Mouse (Mus musculus) stomach, postnatal 0 days (tissue): ENCODE results near the gene Gzmd. TPM values are rescaled to one million over a fixed set of nuclear protein-coding genes. Genes with fewer than 3 reads are reported as not detected.
"Not testable (repeated sequence)": the region's sequence is repeated elsewhere in the genome, so short reads cannot be mapped to it uniquely, and the experiment has no call there.

Source experiments
- ATAC-seq: fragments of 200-750 bp; cut with Nextera tagmentation; 2 replicates; pipeline ENCODE4 v1.8.0; 2017; ENCODE audit not compliant: low FRiP score, low TSS enrichment
- DNase-seq: peaks from one replicate; pipeline ENCODE4 v3.0.0-alpha.2; 2016; ENCODE audit warnings: low spot score
- H3K27ac ChIP-seq: fragments of 300-500 bp; sonication (generic); replicated peaks from 2 replicates; pipeline ENCODE4 v1.5.1; 2014; ENCODE audit warnings: mild to moderate bottlenecking, control low read depth
- H3K27me3 ChIP-seq: fragments of 300-500 bp; sonication (generic); 2 replicates; pipeline ENCODE4 v1.6.1; 2014; ENCODE audit warnings: low read length; ENCODE audit not compliant: control insufficient read depth, insufficient read depth
- H3K36me3 ChIP-seq: fragments of 300-500 bp; sonication (generic); 2 replicates; pipeline ENCODE4 v1.6.1; 2014; ENCODE audit warnings: low read length, mixed read lengths; ENCODE audit not compliant: control insufficient read depth, insufficient read depth
- H3K4me1 ChIP-seq: fragments of 300-500 bp; sonication (generic); replicated peaks from 2 replicates; pipeline ENCODE4 v1.6.1; 2014; ENCODE audit warnings: antibody characterized with exemption; ENCODE audit not compliant: control insufficient read depth, insufficient read depth
- H3K4me2 ChIP-seq: fragments of 300-500 bp; sonication (generic); replicated peaks from 2 replicates; pipeline ENCODE4 v1.6.1; 2014; ENCODE audit warnings: low read depth, mild to moderate bottlenecking, control low read depth, moderate library complexity
- H3K4me3 ChIP-seq: fragments of 300-500 bp; sonication (generic); 2 replicates; pipeline ENCODE4 v1.5.1; 2014; ENCODE audit warnings: low read depth, low read length, control low read depth
- H3K9ac ChIP-seq: fragments of 300-500 bp; sonication (generic); 2 replicates; pipeline ENCODE4 v1.6.1; 2014; ENCODE audit warnings: mild to moderate bottlenecking, low read length, control low read depth, mixed read lengths
- H3K9me3 ChIP-seq: fragments of 300-500 bp; sonication (generic); 2 replicates; pipeline ENCODE4 v1.6.1; 2016; ENCODE audit warnings: low read length; ENCODE audit not compliant: control insufficient read depth
- CTCF ChIP-seq: IDR thresholded peaks from 2 replicates; pipeline ENCODE4 v1.5.1; 2016; ENCODE audit warnings: antibody characterized with exemption, low read depth, mild to moderate bottlenecking, moderate library complexity
- EP300 ChIP-seq: optimal IDR thresholded peaks from 2 replicates; pipeline ENCODE3; 2016; ENCODE audit warnings: antibody characterized with exemption
- WGBS: fragments of 180-500 bp; shearing (Covaris S2); extraction: QIAGEN DNeasy Blood & Tissue Kit; methylation state at CpG from one replicate; pipeline ENCODE4 v1.1.7; 2014; 5-methylcytosine and 5-hydroxymethylcytosine counted together
- polyA plus RNA-seq: library from polyadenylated mRNA; unstranded; fragments of >200 nt; fragmentation: Nextera tagmentation; extraction: Ambion mirVana; gene quantifications from 2 replicates; pipeline ENCODE4 v1.2.1, GENCODE M21; 2015

Gzmd gene
- polyA plus RNA-seq, 1 experiment from 2014 or later, result not detected

GRCm38 (mm10) chr14:56155340-56155739, 22.9 kb upstream of the Gzmd start:
- no peak overlapping the region for H3K9ac ChIP-seq
- H3K9me3 ChIP-seq, result no peaks in the 10 kb centered on the region
- no peak overlapping the region for H3K4me3 ChIP-seq
- ATAC-seq (no peak), DNase-seq (no peak)
- H3K27me3 ChIP-seq, result no peaks in the 10 kb centered on the region
- no peaks in the 10 kb centered on the region for H3K36me3 ChIP-seq
- TF ChIP-seq EP300 (no peak), CTCF (peak; percentile 43)
- WGBS, result 66% methylated on average over 2 of the region's 2 CpGs
- H3K4me2 ChIP-seq, result no peak overlapping the region
- no peak overlapping the region for H3K27ac ChIP-seq
- H3K4me1 ChIP-seq, result no peaks in the 10 kb centered on the region

- not testable (repeated sequence) for DNase-seq, H3K27ac ChIP-seq, H3K27me3 ChIP-seq, H3K36me3 ChIP-seq, H3K4me3 ChIP-seq, H3K9me3 ChIP-seq, H3K4me1 ChIP-seq, H3K4me2 ChIP-seq, H3K9ac ChIP-seq, ATAC-seq
- WGBS, result 73% methylated on average over 1 of the region's 1 CpGs
Observed at GRCm38 (mm10) chr14:56133675-56134074, 1.3 kb upstream of the Gzmd start.

- Histone ChIP-seq H3K36me3 (no peaks in the 10 kb centered on the region), H3K4me1 (no peaks in the 10 kb centered on the region), H3K9ac (no peak overlapping the region), H3K27ac (no peak overlapping the region), H3K27me3 (no peaks in the 10 kb centered on the region), H3K9me3 (no peaks in the 10 kb centered on the region), H3K4me2 (no peak overlapping the region), H3K4me3 (no peak overlapping the region)
- no peak for DNase-seq
- TF ChIP-seq CTCF (peak; percentile 52), EP300 (no peak)
- 40% methylated on average over 3 of the region's 3 CpGs for WGBS
- no peak for ATAC-seq
Observed at GRCm38 (mm10) chr14:56128341-56128740, 4.1 kb downstream of the Gzmd start.

- no peak overlapping the region for H3K4me3 ChIP-seq
- no peaks in the 10 kb centered on the region for H3K9me3 ChIP-seq
- no peaks in the 10 kb centered on the region for H3K27me3 ChIP-seq
- no peaks in the 10 kb centered on the region for H3K4me1 ChIP-seq
- 80% methylated on average over 3 of the region's 3 CpGs for WGBS
- H3K27ac ChIP-seq, result no peak overlapping the region
- no peak overlapping the region for H3K4me2 ChIP-seq
- ATAC-seq, result no peak
- no peak for DNase-seq
- no peak overlapping the region for H3K9ac ChIP-seq
- TF ChIP-seq EP300, result no peak
- no peak for TF ChIP-seq CTCF
- no peaks in the 10 kb centered on the region for H3K36me3 ChIP-seq
Observed at GRCm38 (mm10) chr14:56123516-56123915, 8.9 kb downstream of the Gzmd start.

GRCm38 (mm10) chr14:56120525-56120924, 11.9 kb downstream of the Gzmd start, which contains the start of gene Gzme:
Gene Gzme (minus strand): TSS chr14:56120625.
- no peak within 1 kb of the TSS for H3K27ac ChIP-seq
- no peaks in the 10 kb centered on the region for H3K36me3 ChIP-seq
- no peaks in the 10 kb centered on the region for H3K9me3 ChIP-seq
- TF ChIP-seq EP300 (no peak), CTCF (no peak)
- DNase-seq (no peak), ATAC-seq (no peak)
- no peak within 1 kb of the TSS for H3K9ac ChIP-seq
- H3K4me1 ChIP-seq, result no peaks in the 10 kb centered on the region
- H3K27me3 ChIP-seq, result no peaks in the 10 kb centered on the region
- no peak within 1 kb of the TSS for H3K4me2 ChIP-seq
- H3K4me3 ChIP-seq, result no peak within 1 kb of the TSS

- not testable (repeated sequence) for H3K4me3 ChIP-seq, H3K4me2 ChIP-seq, H3K9ac ChIP-seq, H3K36me3 ChIP-seq, H3K9me3 ChIP-seq, ATAC-seq, H3K27me3 ChIP-seq, H3K4me1 ChIP-seq, DNase-seq, H3K27ac ChIP-seq
- 89% methylated on average over 33 of the region's 33 CpGs for WGBS
Observed at GRCm38 (mm10) chr14:56115531-56116310, 16.7 kb downstream of the Gzmd start.
